Mouse (Mus musculus): ENCODE measurements at regions not wholly inside any gene's neighbourhood (a gene's known extent, or its start where the extent isn't known, plus 50 kb on each side); places are given as distances from the start of the nearest gene placed in this dataset.

DNA sequence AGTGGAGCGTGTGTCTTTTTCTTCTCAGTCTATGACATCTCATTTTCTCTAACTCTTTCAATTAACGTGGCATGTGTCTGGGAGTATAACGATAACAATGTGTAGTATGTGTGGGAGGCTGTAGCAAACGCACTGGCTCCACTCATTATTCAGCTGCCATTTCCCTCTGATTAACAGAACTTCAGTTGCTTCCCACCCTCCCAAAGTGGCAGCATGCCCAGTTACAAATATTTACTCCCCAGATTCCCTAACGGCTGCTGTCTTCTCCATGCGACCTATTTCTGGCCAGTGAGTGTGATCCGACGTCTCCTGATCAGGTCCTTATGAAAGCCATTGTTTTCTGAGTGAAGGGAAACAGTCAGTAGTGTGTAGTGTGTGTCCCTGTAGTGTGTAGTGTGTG is 88.2 kb downstream of the Vcpkmt start:
- TF ChIP-seq CTCF (IDR thresholded peaks at IDR 0.05; ENCODE audit: low read depth, low read length) (no peak), POLR2A (IDR thresholded peaks at IDR 0.05; ENCODE audit: borderline replicate concordance, low read depth, low read length) (no peak)
- no peak overlapping the region for H3K4me3 ChIP-seq (ENCODE audit: insufficient read depth, low read length)
- no peak overlapping the region for H3K27ac ChIP-seq (ENCODE audit: insufficient read depth, low read depth, low read length)
- peaks cover 3% of the 10 kb centered on the region; the same call in 1 of the 2 replicates for H3K4me1 ChIP-seq (ENCODE audit: control insufficient read depth, insufficient read depth, low read length)

GRCm38 (mm10) chr12:69489686-69490085 is 93.1 kb downstream of the Vcpkmt start:
- no peak overlapping the region for H3K4me3 ChIP-seq (ENCODE audit: insufficient read depth, low read length)
- H3K4me1 ChIP-seq (ENCODE audit: control insufficient read depth, insufficient read depth, low read length), result peaks cover 15% of the 10 kb centered on the region
- H3K27ac ChIP-seq (ENCODE audit: insufficient read depth, low read depth, low read length), result no peak overlapping the region
- TF ChIP-seq CTCF (IDR thresholded peaks at IDR 0.05; ENCODE audit: low read depth, low read length) (no peak), POLR2A (IDR thresholded peaks at IDR 0.05; ENCODE audit: borderline replicate concordance, low read depth, low read length) (no peak)

DNA sequence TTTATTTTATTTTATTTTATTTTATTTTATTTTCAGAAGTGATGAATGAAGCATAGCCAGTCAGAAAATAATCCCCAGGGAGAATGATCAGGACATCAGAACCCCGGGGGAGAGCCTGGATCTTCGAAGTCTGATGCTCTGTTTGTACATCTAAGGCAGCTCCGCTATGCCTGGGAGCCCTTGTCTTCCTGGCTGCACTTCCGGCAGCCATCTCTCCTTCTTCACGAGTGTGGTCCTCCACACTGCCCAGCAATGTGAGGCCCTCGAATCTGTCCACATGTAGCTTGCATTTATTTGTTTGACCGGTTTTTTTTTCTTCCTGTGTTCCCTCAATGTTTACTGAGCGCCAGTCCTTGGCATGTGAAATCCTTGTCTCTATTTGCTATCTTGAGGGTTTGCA is 95.9 kb downstream of the Vcpkmt start:
- Histone ChIP-seq H3K4me3 (ENCODE audit: insufficient read depth, low read length) (no peak overlapping the region), H3K27ac (ENCODE audit: insufficient read depth, low read depth, low read length) (peak overlapping the region; percentile 35), H3K4me1 (ENCODE audit: control insufficient read depth, insufficient read depth, low read length) (peaks cover 18% of the 10 kb centered on the region)
- TF ChIP-seq POLR2A (IDR thresholded peaks at IDR 0.05; ENCODE audit: borderline replicate concordance, low read depth, low read length), result no peak
- TF ChIP-seq CTCF (IDR thresholded peaks at IDR 0.05; ENCODE audit: low read depth, low read length), result no peak

GRCm38 (mm10) chr12:69485652-69486651 is 96.9 kb downstream of the Vcpkmt start:
- H3K4me1 ChIP-seq (ENCODE audit: control insufficient read depth, insufficient read depth, low read length), result peaks cover 18% of the 10 kb centered on the region
- H3K4me3 ChIP-seq (ENCODE audit: insufficient read depth, low read length), result peak overlapping the region; percentile 18
- no peak for TF ChIP-seq CTCF (IDR thresholded peaks at IDR 0.05; ENCODE audit: low read depth, low read length)
- TF ChIP-seq POLR2A (IDR thresholded peaks at IDR 0.05; ENCODE audit: borderline replicate concordance, low read depth, low read length), result no peak
- peak overlapping the region; percentile 97 for H3K27ac ChIP-seq (ENCODE audit: insufficient read depth, low read depth, low read length)

DNA sequence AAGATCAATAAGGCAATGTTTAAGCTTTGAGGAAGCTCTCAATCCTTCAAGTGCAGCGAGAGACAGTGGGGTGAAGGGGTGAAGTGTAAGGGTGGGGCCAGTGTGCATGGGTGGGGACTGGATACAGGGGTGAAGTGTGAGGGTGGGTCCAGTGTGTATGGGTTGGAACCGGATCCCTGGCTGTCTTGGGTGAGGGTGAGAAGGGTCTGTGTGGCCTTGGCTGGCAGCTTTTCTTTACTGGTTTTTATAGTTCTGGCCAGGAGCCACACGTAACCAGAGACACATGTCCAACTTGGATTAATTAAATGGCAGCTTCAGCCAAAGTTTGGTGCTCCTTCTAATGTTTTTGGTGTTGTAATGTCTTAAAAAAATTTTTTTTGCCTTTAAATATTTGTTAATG is 101.4 kb downstream of the Vcpkmt start:
- no peak overlapping the region for H3K27ac ChIP-seq (ENCODE audit: insufficient read depth, low read depth, low read length)
- no peak overlapping the region for H3K4me3 ChIP-seq (ENCODE audit: insufficient read depth, low read length)
- no peak for TF ChIP-seq POLR2A (IDR thresholded peaks at IDR 0.05; ENCODE audit: borderline replicate concordance, low read depth, low read length)
- TF ChIP-seq CTCF (IDR thresholded peaks at IDR 0.05; ENCODE audit: low read depth, low read length), result no peak
- peaks cover 14% of the 10 kb centered on the region for H3K4me1 ChIP-seq (ENCODE audit: control insufficient read depth, insufficient read depth, low read length)

DNA sequence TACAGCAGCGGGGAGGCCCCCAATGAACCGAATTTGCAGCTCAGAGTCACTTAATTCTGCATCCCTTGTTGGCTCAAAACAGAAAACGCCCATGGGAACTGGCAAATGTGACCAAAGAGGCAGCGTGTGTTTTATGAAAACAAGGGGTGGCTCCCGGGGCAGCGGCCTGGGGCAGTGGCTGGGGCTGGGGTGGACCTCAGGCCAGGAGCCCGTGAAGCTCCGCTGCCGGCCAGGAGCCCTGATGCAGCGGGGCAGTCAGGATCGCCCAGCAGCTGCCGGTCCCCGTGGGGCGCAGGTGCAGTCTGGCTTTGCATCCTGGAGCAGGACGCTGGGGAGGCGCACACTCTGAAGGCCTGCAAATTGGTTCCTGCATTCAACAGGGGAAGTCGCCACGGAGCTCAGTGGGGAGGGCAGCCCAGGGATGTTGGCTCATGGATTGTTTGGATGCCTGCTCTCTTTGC is 104.4 kb upstream of the Gm9887 start:
- Histone ChIP-seq H3K4me3 (ENCODE audit: insufficient read depth, low read length) (no peak overlapping the region), H3K4me1 (ENCODE audit: control insufficient read depth, insufficient read depth, low read length) (peaks cover 36% of the 10 kb centered on the region), H3K27ac (ENCODE audit: insufficient read depth, low read depth, low read length) (no peak overlapping the region)
- TF ChIP-seq POLR2A (IDR thresholded peaks at IDR 0.05; ENCODE audit: borderline replicate concordance, low read depth, low read length), result no peak
- no peak for TF ChIP-seq CTCF (IDR thresholded peaks at IDR 0.05; ENCODE audit: low read depth, low read length)

DNA sequence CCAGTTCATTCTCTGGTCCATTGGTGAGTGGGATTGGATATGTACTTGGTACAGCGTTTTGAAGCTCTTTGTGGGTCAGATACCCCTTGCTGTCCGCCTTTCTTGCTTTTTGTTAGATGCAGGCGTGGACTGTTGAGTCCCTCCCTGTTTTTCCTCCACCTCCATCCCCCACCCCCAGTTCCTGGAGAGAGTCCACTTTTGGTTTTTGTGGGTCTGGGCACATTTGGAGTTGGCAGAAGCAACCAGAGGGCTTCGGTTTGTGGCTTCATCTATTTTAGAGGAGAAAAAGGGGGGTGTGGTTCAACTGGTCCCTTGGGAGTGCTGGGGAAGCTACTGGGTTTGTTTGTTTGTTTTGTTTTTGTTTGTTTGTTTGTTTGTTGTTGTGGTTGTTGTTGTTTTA is 103.9 kb upstream of the Gm9887 start:
- Histone ChIP-seq H3K4me1 (ENCODE audit: control insufficient read depth, insufficient read depth, low read length) (peaks cover 38% of the 10 kb centered on the region), H3K4me3 (ENCODE audit: insufficient read depth, low read length) (no peak overlapping the region), H3K27ac (ENCODE audit: insufficient read depth, low read depth, low read length) (no peak overlapping the region)
- TF ChIP-seq CTCF (IDR thresholded peaks at IDR 0.05; ENCODE audit: low read depth, low read length), result no peak
- TF ChIP-seq POLR2A (IDR thresholded peaks at IDR 0.05; ENCODE audit: borderline replicate concordance, low read depth, low read length), result no peak

DNA sequence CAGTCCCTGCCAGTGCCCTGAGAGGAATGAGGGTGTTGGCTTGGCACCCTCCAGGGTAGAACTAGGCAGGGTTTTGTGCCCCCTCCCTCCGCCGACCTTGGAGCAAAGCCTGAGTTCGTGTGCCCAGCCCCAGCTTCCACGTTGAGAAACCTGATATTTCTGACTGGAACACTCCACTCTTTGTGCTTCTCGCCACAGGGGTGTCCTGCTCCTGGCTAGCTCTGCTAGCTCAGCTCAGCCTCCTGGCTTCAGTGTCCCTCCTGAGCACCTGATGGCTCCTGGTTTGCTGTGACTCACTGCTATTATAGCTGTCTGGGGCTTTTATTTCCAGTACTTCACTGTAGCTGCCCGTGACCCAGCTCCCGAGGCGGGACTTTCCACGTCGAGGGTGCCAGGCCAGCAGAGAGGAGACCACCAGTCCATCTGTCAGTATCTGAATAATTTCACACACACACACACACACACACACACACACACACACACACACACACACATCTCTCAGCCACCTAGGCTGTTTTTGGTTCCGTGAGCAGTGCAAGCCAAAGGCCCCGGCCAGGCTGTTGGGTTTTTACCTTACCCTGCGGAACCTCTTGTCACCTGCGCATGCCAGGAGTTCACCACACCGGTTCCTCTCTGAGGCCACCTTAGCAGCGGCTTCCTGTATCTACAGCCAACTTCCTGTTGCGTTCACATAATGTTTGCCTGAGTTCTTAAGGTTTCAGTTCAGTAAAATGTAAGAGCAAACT is 102.8 kb upstream of the Gm9887 start:
- no peak for TF ChIP-seq POLR2A (IDR thresholded peaks at IDR 0.05; ENCODE audit: borderline replicate concordance, low read depth, low read length)
- TF ChIP-seq CTCF (IDR thresholded peaks at IDR 0.05; ENCODE audit: low read depth, low read length), result no peak
- H3K4me3 ChIP-seq (ENCODE audit: insufficient read depth, low read length), result no peak overlapping the region
- peaks cover 38% of the 10 kb centered on the region for H3K4me1 ChIP-seq (ENCODE audit: control insufficient read depth, insufficient read depth, low read length)
- no peak overlapping the region for H3K27ac ChIP-seq (ENCODE audit: insufficient read depth, low read depth, low read length)

DNA sequence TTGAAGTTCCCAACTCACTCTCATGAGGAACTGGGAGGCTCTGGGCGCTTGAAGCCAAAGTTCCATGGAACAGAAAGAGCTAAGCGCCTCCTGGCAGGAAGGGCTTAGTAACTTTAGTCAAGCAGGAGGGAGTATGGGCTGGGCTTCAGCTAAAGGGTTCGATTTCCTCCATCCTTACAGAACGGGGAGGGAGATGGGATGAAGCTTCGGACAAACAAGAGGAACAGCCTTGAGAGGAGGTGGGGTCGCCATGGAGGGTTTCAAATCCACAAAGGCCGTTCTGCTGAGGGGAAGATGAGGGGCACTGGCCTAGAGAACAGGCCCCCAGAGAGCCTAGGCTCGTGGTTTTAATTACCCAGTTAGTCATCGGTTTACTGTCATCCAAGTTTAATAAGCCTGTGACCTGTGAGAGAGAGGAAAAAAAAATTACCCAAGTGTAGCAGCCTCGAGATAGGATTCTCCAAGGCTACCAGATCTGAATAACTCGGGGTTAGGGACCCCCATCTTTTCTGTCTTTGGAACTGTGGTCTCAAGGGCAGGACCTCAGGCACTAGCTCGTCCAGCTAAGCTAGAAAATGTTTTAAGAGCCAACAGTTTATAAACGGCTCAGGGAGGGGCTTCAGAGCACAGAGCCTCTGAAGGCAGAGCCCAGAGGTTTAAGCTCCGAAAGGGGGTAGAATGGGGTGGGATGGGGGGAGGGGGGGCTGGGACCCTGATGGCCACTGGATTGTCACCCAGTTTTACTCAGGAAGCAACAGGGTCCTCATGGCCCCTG is 102.1 kb upstream of the Gm9887 start:
- Histone ChIP-seq H3K27ac (ENCODE audit: insufficient read depth, low read depth, low read length) (peak overlapping the region; percentile 14; the same call in 1 of the 2 replicates), H3K4me3 (ENCODE audit: insufficient read depth, low read length) (no peak overlapping the region), H3K4me1 (ENCODE audit: control insufficient read depth, insufficient read depth, low read length) (peaks cover 38% of the 10 kb centered on the region)
- no peak for TF ChIP-seq POLR2A (IDR thresholded peaks at IDR 0.05; ENCODE audit: borderline replicate concordance, low read depth, low read length)

Measured in bone marrow macrophage, adult 2 months (primary cell).